Mouse (Mus musculus): ENCODE results near the gene Spryd4.
A peak's percentile ranks its signal among the peaks of the same experiment; 100 is the strongest.
"Not testable (repeated sequence)": the region's sequence is repeated elsewhere in the genome, so short reads cannot be mapped to it uniquely, and the experiment has no call there.

Gene Spryd4

DNA sequence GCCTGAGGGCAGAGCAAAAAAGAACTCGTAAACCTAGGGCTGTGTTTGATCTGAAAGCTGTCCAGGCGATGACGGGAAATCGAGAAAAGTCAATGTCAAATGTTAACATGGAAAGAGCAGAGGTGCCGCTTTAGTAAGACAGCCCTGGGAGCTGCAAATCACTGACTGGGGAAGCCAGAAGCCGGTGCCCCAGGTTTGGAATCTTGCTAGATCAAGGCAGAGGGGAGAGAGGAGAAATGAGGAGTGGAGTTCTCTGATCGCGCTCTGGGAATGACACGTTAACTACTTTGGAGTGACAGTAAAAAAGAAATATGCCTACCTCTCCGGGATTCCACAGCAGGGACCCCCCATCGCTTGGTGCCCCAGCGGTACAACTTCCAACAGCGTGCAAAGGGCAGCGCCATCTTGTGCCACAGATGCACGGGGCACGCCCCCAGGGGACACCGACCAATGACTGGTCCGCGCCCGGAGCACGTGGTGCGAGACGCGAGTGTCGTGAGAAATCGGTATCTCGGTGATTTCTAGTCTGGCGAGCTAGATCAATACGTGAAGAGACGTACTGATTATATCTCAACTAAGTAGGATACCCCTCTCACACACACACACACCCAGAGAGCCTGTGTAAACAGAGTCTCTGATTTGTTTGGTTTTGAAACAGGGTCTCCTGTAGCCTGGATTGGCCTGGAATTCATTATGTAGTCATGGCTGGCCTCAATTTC is at the start of gene Spryd4:
Gene Spryd4, minus strand, starts transcription at position 418 of the 719 bp plus-strand sequence.
- peak; percentile 94 for DNase-seq

DNA sequence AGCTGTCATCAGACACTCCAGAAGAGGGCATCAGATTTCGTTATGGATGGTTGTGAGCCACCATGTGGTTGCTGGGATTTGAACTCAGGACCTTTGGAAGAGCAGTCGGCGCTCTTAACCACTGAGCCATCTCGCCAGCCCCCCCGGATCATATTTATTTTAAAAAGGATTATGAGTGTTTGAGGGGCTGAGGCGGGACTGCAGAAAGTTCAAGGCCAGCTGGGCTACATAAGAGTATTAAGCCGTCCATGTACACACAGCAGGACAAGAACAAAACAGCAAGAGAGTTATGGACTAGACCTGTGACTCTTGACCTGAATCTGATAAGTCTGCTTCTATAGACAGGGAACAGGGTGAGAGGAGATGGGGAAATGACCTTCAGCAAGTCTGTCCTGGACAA is 48.8 kb upstream of the Spryd4 start:
- DNase-seq, result not testable (repeated sequence)

DNA sequence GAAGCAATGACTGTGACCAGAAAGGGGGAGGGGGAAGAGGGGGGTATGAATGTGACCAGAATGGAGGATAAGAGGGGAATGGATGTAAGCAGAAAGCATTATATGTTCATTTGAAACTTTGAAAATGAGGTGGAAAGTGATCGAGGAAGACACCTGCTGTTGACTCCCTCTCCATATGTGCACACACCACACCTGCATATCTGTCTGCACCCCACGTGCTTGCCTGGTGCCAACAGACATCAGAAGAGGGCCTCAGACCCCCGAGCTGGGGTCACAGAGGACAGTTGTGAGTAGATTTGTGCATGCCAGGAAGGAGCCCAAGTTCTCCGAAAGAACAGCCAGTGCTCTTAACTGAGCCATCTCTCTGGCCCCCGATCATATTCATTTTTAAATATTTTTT is 48.3 kb upstream of the Spryd4 start:
- DNase-seq, result no peak

DNA sequence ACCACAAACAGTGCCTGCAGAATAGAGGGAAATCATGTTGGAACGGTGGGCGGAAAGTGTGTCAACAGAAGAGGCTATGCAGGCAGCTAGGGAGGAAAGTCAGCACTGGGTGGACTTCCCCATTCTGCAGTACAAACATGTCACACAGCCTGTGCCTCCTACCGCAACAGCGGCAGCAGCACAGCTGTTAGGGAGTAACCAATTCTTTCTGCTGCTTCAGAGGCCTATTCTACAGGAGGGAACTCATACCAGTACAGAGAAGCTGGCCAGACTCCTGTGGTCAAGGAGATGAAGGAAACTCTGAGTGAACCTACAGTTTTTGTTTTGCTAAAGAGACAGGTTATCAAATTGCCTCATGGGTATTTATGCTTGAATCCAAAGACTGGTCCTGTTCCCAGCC is 47.3 kb upstream of the Spryd4 start:
- no peak for DNase-seq

DNA sequence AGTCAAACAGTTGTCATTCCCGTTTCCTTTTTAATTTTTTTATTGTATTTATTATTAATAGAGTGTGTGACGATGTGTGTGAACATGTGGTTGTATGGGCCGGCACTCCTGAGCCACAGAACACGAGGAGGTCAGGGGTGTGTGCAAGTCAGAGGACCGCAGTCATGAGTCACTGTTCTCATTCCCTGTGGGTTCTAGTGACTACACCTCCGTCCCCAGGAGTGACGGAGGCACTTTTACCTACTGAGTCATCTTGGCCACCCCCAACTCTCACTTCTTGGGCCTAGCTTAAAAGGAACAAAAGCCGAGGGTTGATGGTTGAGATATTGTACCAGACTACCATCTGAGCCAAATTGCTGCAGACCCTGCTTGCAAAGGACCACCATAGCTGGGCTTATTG is 44.7 kb upstream of the Spryd4 start:
- no peak for DNase-seq

DNA sequence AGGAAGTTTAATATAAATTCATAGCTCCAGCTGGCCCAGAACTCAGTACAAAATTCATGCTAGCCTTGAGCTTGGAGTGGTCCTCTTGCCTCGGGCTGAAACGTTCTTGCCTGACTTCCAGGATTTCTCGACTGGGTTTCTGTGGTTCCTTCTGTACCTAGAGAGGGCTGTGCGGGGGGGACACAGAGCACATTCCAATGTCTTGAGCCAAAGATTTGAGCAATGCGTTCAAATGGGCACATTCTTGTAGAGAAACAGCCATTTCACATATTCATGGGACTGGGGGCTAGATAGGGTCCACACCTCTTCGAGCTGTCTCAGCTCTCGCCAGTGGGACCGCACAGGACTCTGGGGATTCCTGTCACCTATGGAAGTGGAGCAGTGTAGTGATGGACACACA is 44.3 kb upstream of the Spryd4 start:
- no peak for DNase-seq

DNA sequence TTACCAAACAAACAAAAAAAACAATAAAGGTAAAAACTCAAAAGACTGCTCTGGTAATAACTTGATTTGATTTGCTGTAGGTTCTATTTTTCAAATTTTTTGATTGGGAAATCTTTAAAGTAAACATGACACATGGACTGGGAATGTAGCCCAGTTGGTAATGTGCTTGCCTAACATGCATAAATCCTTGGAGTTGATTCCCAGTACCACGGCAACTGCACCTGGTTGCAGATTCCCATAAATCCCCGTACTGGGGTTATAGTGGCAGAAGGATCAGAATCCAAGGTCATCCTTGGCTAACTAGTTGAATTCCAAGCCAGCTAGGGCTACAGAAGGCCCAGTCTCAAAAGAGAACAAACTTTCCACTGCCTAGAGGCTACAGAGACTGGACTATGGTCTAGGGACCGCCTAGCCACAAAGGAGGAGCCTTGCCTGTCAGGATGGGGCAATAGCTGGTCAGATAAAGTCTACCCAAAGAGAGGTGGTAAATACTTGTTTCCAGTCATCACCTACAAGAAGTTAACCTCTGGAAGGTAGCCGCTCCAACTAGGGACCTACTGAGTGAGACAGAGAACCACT is 42.2 kb upstream of the Spryd4 start, which contains the start of gene Apon:
Gene Apon, plus strand, starts transcription at position 420 of the 579 bp plus-strand sequence.
- no peak for DNase-seq

DNA sequence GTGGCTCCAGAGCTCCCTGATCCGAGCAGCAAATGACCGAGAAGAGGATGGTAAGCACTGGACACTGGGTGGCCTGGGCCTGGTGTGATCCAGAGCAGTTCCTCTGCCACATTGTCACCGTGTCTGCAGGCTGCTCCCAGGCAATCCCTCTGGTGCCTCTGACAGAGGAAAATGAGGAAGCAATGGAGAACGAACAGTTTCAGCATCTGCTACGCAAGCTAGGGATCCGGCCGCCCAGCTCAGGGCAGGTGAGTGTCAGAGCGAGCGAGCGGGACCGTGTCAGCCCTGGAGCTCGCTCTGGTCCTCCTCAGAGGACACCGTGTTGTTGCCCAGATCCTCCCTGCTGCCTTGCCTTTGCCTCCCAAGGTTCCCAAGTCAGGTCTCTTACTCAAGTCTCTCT is 39.0 kb upstream of the Spryd4 start:
- DNase-seq, result no peak

DNA sequence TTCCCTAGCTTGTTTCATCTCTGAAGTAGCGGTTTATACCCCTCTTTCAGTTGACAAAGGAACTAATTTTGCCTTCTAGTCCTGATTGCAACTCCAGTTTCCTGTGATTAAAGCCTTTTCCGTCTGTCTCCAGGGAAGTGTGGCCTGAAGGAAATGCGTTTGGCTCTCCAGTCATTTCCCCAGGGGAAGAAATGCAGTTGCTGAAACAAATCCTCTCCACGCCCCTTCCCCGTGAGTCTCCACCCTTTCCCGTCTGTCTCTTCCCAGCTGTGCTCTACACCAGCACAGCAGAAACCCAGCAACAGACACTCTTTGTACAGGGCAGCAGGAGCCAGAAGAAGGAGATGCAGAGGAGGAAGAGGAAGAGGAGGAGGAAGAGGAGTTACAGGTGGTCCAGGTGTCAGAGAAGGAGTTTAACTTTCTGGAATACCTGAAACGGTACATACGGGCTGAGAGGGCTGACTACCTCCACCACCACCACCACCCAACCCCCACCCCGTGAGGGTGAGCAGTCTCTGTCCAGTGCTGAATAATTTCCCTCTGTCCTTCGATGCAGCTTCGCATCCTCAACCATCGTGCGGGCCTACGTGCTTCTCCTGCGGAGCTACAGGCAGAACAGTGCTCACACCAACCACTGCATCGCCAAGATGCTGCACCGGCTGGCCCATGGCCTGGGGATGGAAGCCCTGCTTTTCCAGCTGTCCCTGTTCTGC is 35.6 kb upstream of the Spryd4 start:
- DNase-seq, result no peak

DNA sequence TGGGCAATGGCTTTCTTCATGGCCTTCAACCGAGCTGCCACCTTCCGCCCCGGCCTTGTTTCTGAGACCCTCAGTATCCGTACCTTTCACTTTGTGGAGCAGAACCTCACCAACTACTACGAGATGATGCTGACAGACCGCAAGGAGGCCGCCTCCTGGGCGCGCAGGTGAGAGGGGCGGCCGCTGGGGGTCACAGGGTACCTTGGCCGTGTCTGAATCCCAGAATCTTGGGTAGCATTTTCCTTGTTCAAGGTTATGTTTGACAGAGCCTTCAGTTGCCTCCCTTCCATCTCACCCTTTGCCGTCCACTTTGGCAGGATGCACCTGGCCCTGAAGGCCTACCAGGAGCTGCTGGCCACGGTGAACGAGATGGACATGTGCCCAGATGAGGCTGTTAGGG is 32.5 kb upstream of the Spryd4 start:
- DNase-seq, result no peak

DNA sequence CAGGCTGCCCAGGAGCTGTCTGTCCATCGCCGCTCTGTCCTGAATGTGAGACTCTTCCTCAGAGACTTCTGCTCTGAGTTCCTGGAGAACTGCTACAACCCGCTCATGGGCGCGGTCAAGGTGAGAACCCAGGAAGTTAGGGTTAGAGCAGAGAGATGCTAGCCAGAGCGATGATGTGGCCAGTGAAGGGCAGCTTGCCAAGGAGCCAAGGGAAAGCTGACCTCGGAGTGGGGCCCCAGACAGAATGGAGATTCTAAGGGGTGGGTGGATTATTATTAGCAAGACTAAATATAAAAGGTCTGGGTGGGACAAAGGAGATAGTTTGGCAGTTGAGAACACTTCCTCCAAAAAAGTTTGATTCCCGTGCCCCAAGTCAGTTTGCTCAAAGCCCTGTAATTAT is 31.6 kb upstream of the Spryd4 start:
- no peak for DNase-seq

DNA sequence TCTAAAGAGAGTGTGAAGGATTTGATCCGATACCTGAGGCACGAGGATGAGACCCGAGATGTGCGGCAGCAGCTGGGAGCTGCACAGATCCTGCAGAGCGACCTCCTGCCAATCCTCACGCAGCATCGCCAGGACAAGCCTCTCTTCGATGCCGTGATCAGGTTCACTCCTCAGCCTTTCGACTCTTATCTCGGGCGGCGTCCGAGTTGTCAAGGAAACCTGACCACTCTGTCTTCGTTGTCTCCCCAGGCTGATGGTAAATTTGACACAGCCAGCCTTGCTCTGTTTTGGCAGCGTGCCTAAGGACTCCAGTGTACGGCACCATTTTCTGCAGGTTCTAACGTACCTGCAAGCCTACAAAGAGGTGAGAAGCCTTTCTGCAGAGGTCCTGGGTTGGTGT is 28.5 kb upstream of the Spryd4 start:
- no peak for DNase-seq

DNA sequence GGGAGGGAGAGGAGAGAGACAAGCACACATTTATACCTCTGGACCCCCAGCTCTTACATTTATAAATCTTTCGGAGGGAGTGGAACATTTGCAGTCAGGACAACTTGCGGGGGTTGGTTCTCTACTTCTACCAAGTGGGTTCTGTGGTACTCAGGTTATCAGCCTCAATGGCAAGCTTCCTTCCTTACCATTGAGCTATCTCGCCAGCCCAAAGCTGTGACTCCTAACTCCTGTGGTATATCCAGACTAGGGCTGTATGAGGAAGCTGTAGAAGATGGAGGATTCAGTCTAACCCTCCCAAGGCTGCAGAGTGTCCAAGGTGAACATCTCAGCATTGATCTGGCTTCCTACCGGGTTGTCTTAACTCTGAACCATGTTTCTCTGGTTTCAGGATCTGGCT is 27.5 kb upstream of the Spryd4 start:
- DNase-seq, result no peak

DNA sequence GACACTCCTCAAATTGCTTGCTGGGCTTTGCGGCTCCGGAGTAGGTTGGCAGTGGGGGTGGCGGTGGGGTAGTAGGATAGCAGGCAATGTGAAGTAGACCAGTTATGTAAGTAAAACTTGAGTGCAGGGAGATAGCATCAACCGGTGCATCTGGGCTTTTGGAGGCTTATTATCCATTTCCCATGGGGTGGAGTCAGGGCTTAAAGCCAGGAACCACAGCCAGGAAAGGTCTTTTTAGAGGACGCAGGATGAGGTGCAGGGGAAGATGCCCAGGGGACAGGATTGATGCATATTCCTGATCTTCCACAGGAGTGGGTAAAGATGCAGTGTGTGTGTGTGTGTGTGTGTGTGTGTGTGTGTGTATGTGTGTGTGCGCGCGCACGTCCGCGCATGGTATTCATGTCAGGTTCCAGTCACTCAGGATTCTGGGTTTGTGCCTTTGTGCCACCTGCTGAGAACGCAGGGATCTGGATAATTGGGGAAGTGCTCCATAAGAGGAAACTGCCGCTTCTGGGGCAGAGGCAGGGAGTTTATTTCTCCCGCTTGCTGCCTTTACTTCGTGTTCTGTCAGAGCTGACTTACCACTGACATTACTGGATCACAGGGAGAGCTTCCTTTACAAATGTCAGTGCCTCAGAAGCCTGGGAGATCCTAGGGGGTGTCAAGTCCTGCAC is 26.3 kb upstream of the Spryd4 start:
- DNase-seq, result peak; percentile 12

DNA sequence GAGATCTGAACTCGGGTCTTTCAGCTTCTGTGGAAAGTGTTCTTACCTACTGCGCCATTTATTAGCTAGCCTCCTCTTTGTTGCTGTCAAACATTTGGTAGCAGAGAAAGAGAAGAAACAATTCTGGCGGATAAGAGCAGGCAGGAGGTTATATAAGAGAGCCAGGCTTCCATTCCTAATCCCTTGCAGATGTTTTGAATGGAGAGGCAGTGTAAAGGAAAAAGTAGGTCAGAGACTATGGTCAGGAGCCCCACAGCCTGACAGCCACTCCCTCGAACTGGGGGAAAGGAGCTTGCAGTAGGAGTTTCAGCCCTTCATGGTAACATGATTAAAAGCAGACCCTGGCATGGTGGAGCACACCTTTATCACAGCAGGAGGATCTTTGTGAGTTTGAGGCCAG is 24.7 kb upstream of the Spryd4 start:
- peak; percentile 32 for DNase-seq

DNA sequence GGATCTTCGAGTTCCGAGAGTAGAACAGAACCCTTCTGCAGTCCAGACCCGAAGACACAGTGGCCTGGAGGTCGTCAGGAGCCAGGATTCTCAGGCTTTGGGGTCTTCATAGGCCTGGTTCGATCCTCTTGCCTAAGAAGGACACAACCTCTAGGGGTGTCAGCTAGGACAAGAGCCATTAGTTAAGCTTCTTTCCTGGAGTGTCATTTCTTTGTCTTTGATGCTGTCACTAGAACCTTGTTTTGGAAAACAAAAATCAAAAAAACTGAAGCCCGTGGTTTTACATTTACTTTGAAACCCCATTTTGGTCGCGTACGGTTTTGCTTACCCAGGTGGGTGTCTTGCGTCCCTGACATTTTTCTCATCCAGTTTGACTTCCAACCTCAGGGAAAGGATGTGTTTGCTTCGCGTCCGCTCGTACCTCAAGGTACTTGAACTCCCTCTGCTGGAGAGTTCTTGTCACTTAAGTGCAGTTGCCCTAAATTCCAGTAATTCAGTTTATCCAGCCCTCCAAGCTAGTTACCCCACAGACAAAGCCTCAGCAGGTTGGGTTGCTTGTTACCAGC is 20.9 kb upstream of the Spryd4 start:
- peak; percentile 86 for DNase-seq

DNA sequence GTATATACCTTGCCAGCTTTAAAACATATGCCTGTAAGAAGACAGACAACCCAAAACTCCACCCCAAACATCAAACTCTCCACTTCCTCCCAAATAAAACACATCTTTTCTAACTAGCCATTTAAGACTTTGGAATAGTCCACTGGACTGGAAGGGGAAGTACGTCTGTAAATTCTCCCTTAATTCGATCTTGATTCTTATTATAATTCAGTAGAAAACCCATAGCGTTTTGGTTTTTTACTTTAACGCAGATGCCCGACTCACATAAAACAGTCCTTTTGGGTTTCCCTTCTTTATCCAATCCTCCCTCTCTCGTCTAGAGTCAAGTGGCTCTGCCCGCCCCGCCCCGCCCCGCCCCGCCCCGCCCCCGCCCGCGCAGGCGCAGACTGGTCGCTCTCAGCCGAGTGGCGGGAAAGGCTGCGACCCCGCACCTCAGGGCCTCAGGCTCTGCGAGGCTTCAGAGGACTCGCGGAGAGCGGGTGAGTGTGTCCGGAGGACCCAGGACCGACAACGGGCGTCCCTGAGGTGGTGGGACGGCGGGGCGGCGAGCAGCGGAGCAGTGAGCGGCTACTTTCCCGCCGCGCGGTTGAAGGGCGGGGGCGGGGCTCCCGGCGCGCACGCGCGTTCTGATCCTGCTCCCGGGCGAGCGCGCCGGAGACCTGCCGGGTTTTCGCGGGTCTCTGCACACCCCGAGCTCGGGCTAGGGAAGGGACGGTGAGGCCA is 20.3 kb upstream of the Spryd4 start, which contains the start of gene Timeless:
Gene Timeless, plus strand, starts transcription at position 369 of the 723 bp plus-strand sequence.
- DNase-seq, result peak; percentile 87

DNA sequence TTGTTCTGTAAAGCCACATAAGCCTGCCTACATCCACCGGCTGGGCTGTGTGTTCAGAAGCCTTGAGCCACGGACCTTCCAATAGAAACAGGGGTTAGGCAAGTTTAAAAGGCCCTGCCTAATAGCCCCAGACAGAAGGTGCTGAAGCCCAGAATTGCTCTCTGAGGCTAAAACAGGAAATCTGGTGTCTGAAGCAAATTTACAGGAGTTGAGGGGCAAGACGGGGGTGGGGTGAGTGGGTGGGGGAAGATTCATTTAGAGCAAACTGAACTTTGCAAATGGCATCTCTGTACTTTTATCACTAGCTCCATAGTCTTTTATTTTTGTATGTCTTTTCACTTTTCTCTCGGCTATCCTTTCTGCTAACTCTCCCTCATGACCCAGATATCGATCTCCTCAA is 19.5 kb upstream of the Spryd4 start:
- no peak for DNase-seq

DNA sequence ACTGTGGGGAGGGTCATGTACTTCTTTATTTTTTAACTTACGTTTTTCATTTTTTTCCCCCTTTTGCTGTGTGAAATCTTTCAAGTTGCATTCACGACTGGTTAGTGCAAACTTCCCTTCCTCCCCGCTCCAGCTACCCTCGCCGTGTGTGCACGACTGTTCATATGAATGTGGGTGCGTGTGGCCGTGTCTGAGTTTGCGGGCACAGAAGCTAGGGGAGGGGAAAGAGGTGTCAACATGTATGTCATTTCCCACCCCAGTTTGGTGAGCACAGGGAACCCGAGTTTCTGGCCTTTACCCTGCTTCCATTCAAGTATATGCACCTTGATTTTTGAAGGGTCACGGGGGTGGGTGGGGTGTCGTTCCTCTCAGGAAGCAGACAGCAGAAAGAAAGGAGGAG is 19.0 kb upstream of the Spryd4 start:
- no peak for DNase-seq

DNA sequence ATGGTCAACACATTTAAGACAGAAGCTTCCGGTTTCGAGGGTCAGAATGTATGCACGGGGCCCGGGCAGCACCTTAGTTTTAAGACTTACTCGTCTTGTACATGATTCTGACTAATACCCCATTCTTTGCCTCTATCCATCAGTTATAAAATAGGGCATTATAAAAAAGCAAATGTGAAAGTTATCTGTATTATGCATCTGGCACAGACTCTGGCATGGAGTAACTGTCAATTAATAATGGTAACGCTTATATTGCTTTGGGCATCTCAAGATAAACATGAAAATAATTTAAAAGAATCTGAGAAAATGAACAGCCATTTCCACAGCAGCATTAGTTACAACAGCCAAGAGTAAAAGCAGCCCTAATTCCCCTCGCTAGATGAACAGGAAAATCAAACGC is 16.4 kb upstream of the Spryd4 start:
- no peak for DNase-seq

DNA sequence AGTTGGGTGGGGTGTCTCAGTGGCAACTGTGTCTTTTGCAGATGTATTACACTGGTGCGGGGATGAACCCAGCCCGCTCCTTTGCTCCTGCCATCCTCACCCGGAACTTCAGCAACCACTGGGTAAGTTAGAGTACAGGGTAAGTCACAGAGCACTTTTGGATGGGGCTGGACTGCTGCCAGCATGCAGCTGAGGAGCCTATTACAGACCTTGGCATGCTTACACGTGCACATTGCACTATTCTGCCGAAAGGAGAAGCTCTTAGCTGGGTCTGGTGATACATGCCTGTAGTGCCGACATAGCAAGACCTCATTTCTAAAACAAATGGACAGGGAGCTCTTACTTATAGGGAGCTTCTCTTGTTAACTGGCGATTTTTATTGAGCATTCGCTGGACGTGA is 16.0 kb upstream of the Spryd4 start:
- DNase-seq, result no peak

DNA sequence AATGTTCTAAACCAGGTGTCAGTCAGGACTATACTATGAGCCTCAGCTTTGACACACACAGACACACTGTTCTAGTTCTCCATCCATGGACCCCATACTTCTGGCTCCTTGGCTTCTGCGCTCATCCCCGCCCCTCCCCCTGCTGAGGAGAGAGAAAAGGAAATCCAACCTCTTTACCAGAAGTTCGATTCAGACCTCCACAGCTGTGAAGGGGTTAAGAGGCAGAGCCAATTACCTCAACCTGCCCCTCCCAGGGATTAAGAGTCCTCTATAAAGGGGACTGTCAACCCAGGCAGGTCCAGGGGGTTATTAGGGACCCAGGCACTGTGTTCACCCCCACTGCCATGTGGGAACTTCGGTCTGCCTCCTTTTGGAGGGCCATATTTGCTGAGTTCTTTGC is 13.9 kb upstream of the Spryd4 start, which contains the start of gene Mip:
Gene Mip, plus strand, starts transcription at position 301 of the 400 bp plus-strand sequence.
- DNase-seq, result no peak

Data from retina, postnatal 1 day (tissue).